Mouse (Mus musculus): Measurements from ENCODE around the gene Rufy3. TPM values are rescaled to one million over a fixed set of nuclear protein-coding genes. Genes with fewer than 3 reads are reported as not detected.

Gene Rufy3
- polyA plus RNA-seq, 1 experiment from 2014 or later, result 17.4 TPM

DNA sequence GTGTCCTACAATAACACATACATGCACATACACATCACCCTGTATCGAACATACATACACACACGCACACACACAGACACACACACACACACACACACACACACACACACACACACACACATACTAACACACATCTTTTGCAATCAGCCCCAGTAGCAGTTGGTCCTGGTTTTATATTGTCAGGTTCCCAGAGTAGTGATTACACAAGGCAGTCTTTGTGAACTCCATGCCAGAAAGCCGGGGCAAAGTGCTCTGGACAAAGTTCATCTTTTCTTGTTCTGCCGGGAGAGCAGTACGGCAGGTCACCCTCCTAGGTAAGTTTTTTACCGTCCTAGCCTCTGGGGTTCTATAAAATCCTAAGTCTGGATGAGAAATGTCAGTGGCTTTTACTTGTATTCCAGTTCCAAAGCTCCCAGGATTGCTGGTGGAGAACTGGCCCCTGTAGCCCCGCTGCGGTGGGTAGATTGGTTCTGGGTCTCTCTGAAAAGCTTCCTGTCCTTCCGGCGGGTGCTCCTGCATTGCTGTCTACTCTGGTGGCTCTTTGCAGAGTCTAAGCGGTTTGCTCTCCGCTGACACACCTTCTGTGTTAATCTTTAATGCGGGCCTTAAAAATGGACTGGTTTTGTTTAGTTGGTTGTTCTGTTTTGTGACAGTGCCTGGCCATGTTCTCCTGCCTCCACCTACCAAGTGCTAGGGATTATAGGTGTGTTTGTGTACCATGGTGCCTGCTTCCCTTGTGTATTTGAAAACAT lies 28.8 kb downstream of the Rufy3 start:
- DNase-seq (ENCODE audit: low read depth, low spot score) (no peak), ATAC-seq (no peak)
- no peaks in the 10 kb centered on the region for H3K27me3 ChIP-seq
- POLR2A ChIA-PET, result no interaction called here
- in situ Hi-C loops (cut with MboI; ENCODE audit: low pct_unique_long_range_greater_than_20kb), result no loop called here
- CTCF ChIA-PET, result interaction anchor here (0.9 to 2.5 kb wide), 2 partner anchors 9 to 60 kb away, joined by 3 to 6 read pairs; no protein-coding TSS in a partner anchor
- no peak for TF ChIP-seq CTCF (IDR thresholded peaks at IDR 0.05)

DNA sequence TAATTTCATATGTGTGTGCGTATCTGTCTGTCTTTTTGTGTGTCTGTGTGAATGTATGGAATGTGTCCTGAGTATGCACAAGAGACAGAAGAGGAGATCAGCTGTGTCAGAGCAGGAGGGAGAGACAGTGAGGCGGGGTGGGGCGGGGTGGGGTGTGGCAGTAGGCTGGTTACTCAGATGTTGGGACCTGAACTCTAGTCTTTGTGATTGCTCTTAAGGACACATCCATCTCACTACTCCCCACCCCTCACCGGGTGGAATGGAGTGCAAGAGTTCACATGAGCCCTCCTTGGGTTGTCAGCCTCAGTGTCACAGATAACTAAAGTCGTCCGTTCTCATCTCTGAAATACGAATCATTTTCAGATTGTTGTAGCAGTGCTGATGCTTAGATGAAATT lies 29.3 kb downstream of the Rufy3 start:
- DNase-seq (ENCODE audit: low read depth, low spot score) (no peak), ATAC-seq (no peak)
- POLR2A ChIA-PET, result interaction anchor here (1.2 kb wide), 1 partner anchor 10 kb away, joined by 3 read pairs; no protein-coding TSS in a partner anchor
- CTCF ChIA-PET, result interaction anchor here (0.9 to 2.5 kb wide), 2 partner anchors 9 to 59 kb away, joined by 3 to 6 read pairs; no protein-coding TSS in a partner anchor
- TF ChIP-seq CTCF (IDR thresholded peaks at IDR 0.05), result no peak
- in situ Hi-C loops (cut with MboI; ENCODE audit: low pct_unique_long_range_greater_than_20kb), result no loop called here
- no peaks in the 10 kb centered on the region for H3K27me3 ChIP-seq

DNA sequence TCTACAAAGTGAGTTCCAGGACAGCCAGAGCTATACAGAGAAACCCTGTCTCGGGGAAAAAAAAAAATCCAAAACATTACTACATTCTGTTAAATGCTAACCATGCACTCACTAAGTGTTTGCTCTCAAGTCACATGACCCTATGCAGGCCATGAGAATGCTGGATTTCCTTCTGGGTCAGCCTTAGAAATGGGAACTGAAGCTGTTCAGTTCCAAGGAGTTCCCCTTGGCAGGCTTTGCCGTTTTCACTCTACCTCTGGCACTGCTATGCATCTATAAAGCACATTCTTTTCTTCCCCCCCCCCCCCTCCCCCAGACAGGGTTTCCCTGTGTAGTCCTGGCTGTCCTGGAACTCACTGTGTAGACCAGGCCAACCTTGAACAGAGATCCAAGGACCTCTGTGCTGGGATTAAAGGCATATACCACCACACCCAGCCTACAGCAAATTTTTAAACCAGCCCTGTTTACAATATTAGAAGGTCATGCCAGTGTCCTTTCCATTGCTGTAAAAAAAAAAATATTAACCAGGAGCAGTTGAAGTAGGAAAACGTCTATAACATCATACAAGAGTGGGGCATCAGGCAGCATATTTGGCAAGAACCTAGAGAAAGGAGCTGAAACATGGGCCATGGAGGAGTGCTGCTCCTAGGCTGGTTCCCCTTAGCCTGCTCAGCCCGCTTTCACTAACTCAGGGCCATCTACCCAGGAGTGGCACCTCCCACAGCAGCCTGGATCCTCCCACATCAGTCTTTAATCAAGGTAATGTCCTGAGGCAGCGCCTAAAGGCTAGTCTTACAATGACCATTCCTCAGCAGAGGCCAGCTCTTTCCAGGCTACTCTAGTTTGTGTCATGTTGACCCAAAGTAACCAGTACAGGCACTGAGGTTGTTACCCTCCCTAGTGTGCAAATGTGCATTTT lies 31.0 kb downstream of the Rufy3 start:
- in situ Hi-C loops (cut with MboI; ENCODE audit: low pct_unique_long_range_greater_than_20kb), result no loop called here
- no peaks in the 10 kb centered on the region for H3K27me3 ChIP-seq
- ChIA-PET CTCF (interaction anchor here (1.3 to 1.9 kb wide), 3 partner anchors 10 to 38 kb away, joined by 3 to 4 read pairs (median 4); no protein-coding TSS in a partner anchor), POLR2A (interaction anchor here (1.2 kb wide), 1 partner anchor 12 kb away, joined by 3 read pairs; no protein-coding TSS in a partner anchor)
- DNase-seq (ENCODE audit: low read depth, low spot score) (no peak), ATAC-seq (no peak)
- no peak for TF ChIP-seq CTCF (IDR thresholded peaks at IDR 0.05)

- CTCF ChIA-PET, result interaction anchor here (1.1 to 3.8 kb wide), 2 partner anchors 9 to 45 kb away, joined by 4 to 23 read pairs; no protein-coding TSS in a partner anchor
- in situ Hi-C loops (cut with MboI; ENCODE audit: low pct_unique_long_range_greater_than_20kb), result no loop called here
- DNase-seq (ENCODE audit: low read depth, low spot score), result no peak
- TF ChIP-seq CTCF (IDR thresholded peaks at IDR 0.05), result no peak
- no peak for ATAC-seq
- POLR2A ChIA-PET, result no interaction called here
- no peaks in the 10 kb centered on the region for H3K27me3 ChIP-seq
These were observed 34.1 kb downstream of the Rufy3 start for GRCm38 (mm10) chr5:88598961-88599360.

- H3K27me3 ChIP-seq, result no peaks in the 10 kb centered on the region
- DNase-seq (ENCODE audit: low read depth, low spot score) (no peak), ATAC-seq (no peak)
- CTCF ChIA-PET, result interaction anchor here (0.8 to 3.8 kb wide), 4 partner anchors 8 to 39 kb away, joined by 3 to 23 read pairs (median 5); no protein-coding TSS in a partner anchor
- in situ Hi-C loops (cut with MboI; ENCODE audit: low pct_unique_long_range_greater_than_20kb), result no loop called here
- POLR2A ChIA-PET, result interaction anchor here (0.6 to 1.2 kb wide), 2 partner anchors 11 to 12 kb away, joined by 3 to 4 read pairs; no protein-coding TSS in a partner anchor
- no peak for TF ChIP-seq CTCF (IDR thresholded peaks at IDR 0.05)
These were observed 37.2 kb downstream of the Rufy3 start for GRCm38 (mm10) chr5:88602030-88602429.

- H3K27me3 ChIP-seq, result no peaks in the 10 kb centered on the region
- DNase-seq (ENCODE audit: low read depth, low spot score) (no peak), ATAC-seq (no peak)
- no peak for TF ChIP-seq CTCF (IDR thresholded peaks at IDR 0.05)
- CTCF ChIA-PET, result interaction anchor here (0.9 to 1.2 kb wide), 2 partner anchors 9 to 17 kb away, joined by 3 to 6 read pairs; no protein-coding TSS in a partner anchor
- in situ Hi-C loops (cut with MboI; ENCODE audit: low pct_unique_long_range_greater_than_20kb), result no loop called here
- POLR2A ChIA-PET, result interaction anchor here (1.2 kb wide), 1 partner anchor 11 kb away, joined by 4 read pairs; no protein-coding TSS in a partner anchor
These were observed 37.9 kb downstream of the Rufy3 start for GRCm38 (mm10) chr5:88602713-88603112.

DNA sequence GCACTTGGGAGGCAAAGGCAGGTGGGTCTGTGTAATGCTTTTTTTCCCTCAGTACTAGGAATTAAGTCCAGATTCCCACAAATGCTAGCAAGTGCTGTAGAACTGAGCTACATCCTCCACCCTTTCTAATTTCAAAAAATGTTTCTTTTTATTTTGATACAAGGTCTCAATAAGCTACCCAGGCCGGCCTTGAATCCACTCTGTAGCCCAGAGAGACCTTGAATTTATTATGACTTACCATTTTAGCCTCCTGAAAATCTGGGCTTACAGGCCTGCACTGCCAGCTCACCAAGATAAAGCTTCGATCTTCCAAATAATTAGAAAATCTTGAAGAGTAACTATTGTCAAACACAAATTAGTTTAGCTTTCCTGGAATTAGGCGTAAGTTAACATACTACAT lies 39.2 kb downstream of the Rufy3 start:
- H3K27me3 ChIP-seq, result no peaks in the 10 kb centered on the region
- in situ Hi-C loops (cut with MboI; ENCODE audit: low pct_unique_long_range_greater_than_20kb), result no loop called here
- ChIA-PET POLR2A (interaction anchor here (0.6 kb wide), 1 partner anchor 76 kb away, joined by 4 read pairs; no protein-coding TSS in a partner anchor), CTCF (interaction anchor here (1.0 to 1.2 kb wide), 3 partner anchors 11 to 85 kb away, joined by 3 to 4 read pairs (median 3); no protein-coding TSS in a partner anchor)
- ATAC-seq, result no peak
- DNase-seq (ENCODE audit: low read depth, low spot score), result no peak
- no peak for TF ChIP-seq CTCF (IDR thresholded peaks at IDR 0.05)

DNA sequence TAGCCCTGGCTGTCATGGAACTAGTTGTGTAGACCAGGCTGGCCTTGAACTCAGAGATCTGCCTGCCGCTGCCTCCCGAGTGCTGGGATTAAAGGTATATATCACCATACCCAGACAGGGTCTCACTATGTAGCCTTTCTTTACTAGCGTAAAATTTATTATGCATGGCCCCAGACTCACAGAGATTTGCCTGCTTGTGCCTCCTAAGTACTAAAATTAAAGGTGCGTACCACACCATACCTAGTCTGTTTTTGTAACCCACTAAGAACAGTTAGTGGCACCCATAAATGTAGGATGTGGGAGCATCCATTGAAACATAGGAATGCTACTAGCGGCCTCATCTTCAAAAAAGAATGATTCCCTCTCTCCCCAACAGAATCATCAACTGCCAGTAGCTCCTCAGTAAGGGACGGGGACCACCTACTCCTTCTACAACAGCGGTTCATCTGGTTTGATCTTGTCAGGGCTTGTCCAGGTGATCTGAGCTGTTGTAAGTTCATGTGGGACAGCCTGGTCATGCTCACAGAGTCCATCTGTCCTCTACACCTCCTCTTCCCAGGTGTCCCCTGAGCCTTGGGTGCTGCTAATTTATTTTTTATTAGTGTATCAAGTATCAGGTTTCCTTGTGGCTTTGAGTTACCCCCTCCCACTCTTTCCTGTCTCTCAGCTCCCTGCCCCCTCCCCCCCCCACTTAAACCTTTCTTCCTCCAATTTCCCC lies 40.0 kb downstream of the Rufy3 start:
- CTCF ChIA-PET, result interaction anchor here (1.0 to 1.2 kb wide), 2 partner anchors 10 to 84 kb away, joined by 3 read pairs; no protein-coding TSS in a partner anchor
- POLR2A ChIA-PET, result interaction anchor here (0.6 kb wide), 1 partner anchor 76 kb away, joined by 4 read pairs; no protein-coding TSS in a partner anchor
- H3K27me3 ChIP-seq, result no peaks in the 10 kb centered on the region
- TF ChIP-seq CTCF (IDR thresholded peaks at IDR 0.05), result no peak
- ATAC-seq (no peak), DNase-seq (ENCODE audit: low read depth, low spot score) (no peak)
- in situ Hi-C loops (cut with MboI; ENCODE audit: low pct_unique_long_range_greater_than_20kb), result no loop called here

- DNase-seq (ENCODE audit: low read depth, low spot score) (no peak), ATAC-seq (no peak)
- in situ Hi-C loops (cut with MboI; ENCODE audit: low pct_unique_long_range_greater_than_20kb), result no loop called here
- no peak for TF ChIP-seq CTCF (IDR thresholded peaks at IDR 0.05)
- POLR2A ChIA-PET, result interaction anchor here (1.0 kb wide), 1 partner anchor 12 kb away, joined by 4 read pairs; no protein-coding TSS in a partner anchor
- no peaks in the 10 kb centered on the region for H3K27me3 ChIP-seq
- CTCF ChIA-PET, result interaction anchor here (0.7 to 1.1 kb wide), 2 partner anchors 10 to 22 kb away, joined by 3 read pairs; no protein-coding TSS in a partner anchor
These were observed 49.3 kb downstream of the Rufy3 start for GRCm38 (mm10) chr5:88614129-88614528.

Data from Patski (cell line).